Mouse (Mus musculus) embryonic facial prominence, embryonic 12.5 days (tissue): ENCODE measurements around the gene Ttc28. TPM values are rescaled to one million over a fixed set of nuclear protein-coding genes. Genes with fewer than 3 reads are reported as not detected.

ENCODE experiments used
- ATAC-seq: fragments of 200-750 bp; cut with Nextera tagmentation; 2 replicates; pipeline ENCODE4 v1.8.0; 2017; ENCODE audit not compliant: insufficient number of reproducible peaks, insufficient read depth, low FRiP score, low TSS enrichment
- H3K27ac ChIP-seq: fragments of 300-500 bp; sonication (generic); 2 replicates; pipeline ENCODE4 v1.5.1; 2016; ENCODE audit warnings: mild to moderate bottlenecking
- H3K27me3 ChIP-seq: fragments of 300-500 bp; sonication (generic); 2 replicates; pipeline ENCODE4 v1.6.1; 2016; ENCODE audit warnings: mild to moderate bottlenecking, moderate library complexity
- H3K36me3 ChIP-seq: fragments of 300-500 bp; sonication (generic); 2 replicates; pipeline ENCODE4 v1.6.1; 2016; ENCODE audit warnings: mild to moderate bottlenecking
- H3K4me1 ChIP-seq: fragments of 300-500 bp; sonication (generic); 2 replicates; pipeline ENCODE4 v1.6.1; 2016
- H3K4me2 ChIP-seq: fragments of 300-500 bp; sonication (generic); replicated peaks from 2 replicates; pipeline ENCODE4 v1.6.1; 2016; ENCODE audit warnings: mild to moderate bottlenecking, moderate library complexity
- H3K4me3 ChIP-seq: fragments of 300-500 bp; sonication (generic); 2 replicates; pipeline ENCODE4 v1.5.1; 2016; ENCODE audit warnings: mild to moderate bottlenecking
- H3K9ac ChIP-seq: fragments of 300-500 bp; sonication (generic); 2 replicates; pipeline ENCODE4 v1.6.1; 2016; ENCODE audit warnings: mild to moderate bottlenecking, moderate library complexity
- H3K9me3 ChIP-seq: fragments of 300-500 bp; sonication (generic); 2 replicates; pipeline ENCODE4 v1.6.1; 2016; ENCODE audit warnings: mild to moderate bottlenecking, moderate library complexity
- WGBS: fragments of 180-500 bp; shearing (Covaris S2); methylation state at CpG from one replicate; pipeline ENCODE4 v1.1.7; 2016; 5-methylcytosine and 5-hydroxymethylcytosine counted together
- microRNA counts: library from miRNA; unstranded; fragments of <30 nt; microRNA quantifications from one replicate; lab custom pipeline; 2017
- microRNA-seq: library from miRNA; unstranded; fragments of <30 nt; microRNA quantifications from one replicate; pipeline ENCODE4, GENCODE M21; 2017
- polyA plus RNA-seq: library from polyadenylated mRNA; unstranded; fragments of >200 nt; fragmentation: Nextera tagmentation; extraction: Ambion mirVana; gene quantifications from 2 replicates; pipeline ENCODE4 v1.2.1, GENCODE M21; 2016

Gene Ttc28
- polyA plus RNA-seq, 1 experiment from 2014 or later, result 21.2 TPM

- no peak for ATAC-seq
- Histone ChIP-seq H3K9ac (no peak overlapping the region), H3K4me1 (no peaks in the 10 kb centered on the region), H3K4me3 (no peak overlapping the region), H3K36me3 (no peaks in the 10 kb centered on the region), H3K27ac (no peak overlapping the region), H3K27me3 (no peaks in the 10 kb centered on the region), H3K4me2 (no peak overlapping the region), H3K9me3 (0 out of 2 replicates have a peak, but pooled peaks cover 2% of the 10 kb centered on the region)
- 57% methylated on average over 1 of the region's 1 CpGs for WGBS
These were observed 439.3 kb downstream of the Ttc28 start for GRCm38 (mm10) chr5:111318946-111319345.

- Histone ChIP-seq H3K9ac (no peak overlapping the region), H3K4me1 (peaks cover 4% of the 10 kb centered on the region; the same call in 1 of the 2 replicates), H3K27ac (no peak overlapping the region), H3K4me3 (no peak overlapping the region), H3K9me3 (no peaks in the 10 kb centered on the region), H3K4me2 (no peak overlapping the region), H3K36me3 (no peaks in the 10 kb centered on the region), H3K27me3 (no peaks in the 10 kb centered on the region)
- ATAC-seq, result no peak
- WGBS, result 30% methylated on average over 1 of the region's 1 CpGs
These were observed 446.2 kb downstream of the Ttc28 start for GRCm38 (mm10) chr5:111325813-111326212.

- no peak overlapping the region for H3K4me2 ChIP-seq
- peaks cover 13% of the 10 kb centered on the region for H3K4me1 ChIP-seq
- H3K9me3 ChIP-seq, result no peaks in the 10 kb centered on the region
- WGBS, result 89% methylated on average over 7 of the region's 7 CpGs
- no peak overlapping the region for H3K9ac ChIP-seq
- H3K36me3 ChIP-seq, result no peaks in the 10 kb centered on the region
- no peak overlapping the region for H3K4me3 ChIP-seq
- ATAC-seq, result no peak
- H3K27ac ChIP-seq, result no peak overlapping the region
- H3K27me3 ChIP-seq, result no peaks in the 10 kb centered on the region
These were observed 447.8 kb downstream of the Ttc28 start for GRCm38 (mm10) chr5:111327420-111327819.

GRCm38 (mm10) chr5:111329782-111330416, 450.3 kb downstream of the Ttc28 start:
- Histone ChIP-seq H3K9me3 (no peaks in the 10 kb centered on the region), H3K27me3 (no peaks in the 10 kb centered on the region), H3K4me3 (peak overlapping the region; percentile 97), H3K27ac (peak overlapping the region; percentile 89), H3K4me1 (peaks cover 13% of the 10 kb centered on the region), H3K36me3 (0 out of 2 replicates have a peak, but pooled peaks cover 11% of the 10 kb centered on the region), H3K9ac (peak overlapping the region; percentile 92), H3K4me2 (peak overlapping the region; percentile 77)
- 0 out of 2 replicates have a peak, but pooled peaks have one; percentile 4 for ATAC-seq
- 27% methylated on average over 10 of the region's 10 CpGs for WGBS

- peak within 1 kb of the TSS; percentile 97 for H3K4me3 ChIP-seq
- peaks cover 13% of the 10 kb centered on the region for H3K4me1 ChIP-seq
- peak within 1 kb of the TSS; percentile 89 for H3K27ac ChIP-seq
- no peaks in the 10 kb centered on the region for H3K27me3 ChIP-seq
- under 1% methylated on average over 72 of the region's 78 CpGs for WGBS
- 0 out of 2 replicates have a peak, but pooled peaks cover 11% of the 10 kb centered on the region for H3K36me3 ChIP-seq
- peak; percentile 97 for ATAC-seq
- no peaks in the 10 kb centered on the region for H3K9me3 ChIP-seq
- peak within 1 kb of the TSS; percentile 92 for H3K9ac ChIP-seq
- H3K4me2 ChIP-seq, result peak within 1 kb of the TSS; percentile 77
These were observed 451.0 kb downstream of the Ttc28 start, which contains the start of gene Pitpnb for GRCm38 (mm10) chr5:111330417-111331098. TSS of gene Pitpnb (plus strand) at chr5:111330763.

GRCm38 (mm10) chr5:111331099-111331435, 451.5 kb downstream of the Ttc28 start:
- ATAC-seq, result no peak; the same call in 1 of the 2 replicates
- Histone ChIP-seq H3K27ac (peak overlapping the region; percentile 89), H3K9me3 (no peaks in the 10 kb centered on the region), H3K9ac (peak overlapping the region; percentile 92), H3K4me1 (peaks cover 13% of the 10 kb centered on the region), H3K4me2 (peak overlapping the region; percentile 77), H3K4me3 (peak overlapping the region; percentile 97), H3K27me3 (no peaks in the 10 kb centered on the region), H3K36me3 (peaks cover 15% of the 10 kb centered on the region)
- 1% methylated on average over 14 of the region's 14 CpGs for WGBS

GRCm38 (mm10) chr5:111335939-111336691, 456.5 kb downstream of the Ttc28 start:
- H3K4me3 ChIP-seq, result no peak overlapping the region
- H3K4me1 ChIP-seq, result peaks cover 9% of the 10 kb centered on the region
- 93% methylated on average over 8 of the region's 8 CpGs for WGBS
- H3K27ac ChIP-seq, result no peak overlapping the region
- no peaks in the 10 kb centered on the region for H3K27me3 ChIP-seq
- H3K9ac ChIP-seq, result no peak overlapping the region
- H3K4me2 ChIP-seq, result no peak overlapping the region
- no peak for ATAC-seq
- peaks cover 47% of the 10 kb centered on the region for H3K36me3 ChIP-seq
- H3K9me3 ChIP-seq, result no peaks in the 10 kb centered on the region

MicroRNAs encoded within 50 kb of the gene (microRNA counts, 519-probe panel; counts per million panel counts)
- microRNA mmu-miR-701 (lab: Ali Mortazavi, UCI), result 460 counts per million, percentile 65 among the panel's probes with 10 or more counts

Small RNA genes within 50 kb of the gene (microRNA-seq; reads per million reads assigned to microRNA genes)
- gene Mir701, result 134 reads per million, percentile 56 among the genes with 10 or more reads in this experiment

Other genes starting within 250 kb of the Ttc28 start
- gene Noc4l, start 226.4 kb upstream of the Ttc28 start, polyA plus RNA-seq, result 53.4 and 60.9 TPM in 2 replicates
- gene Ddx51, start 226.4 kb upstream of the Ttc28 start, polyA plus RNA-seq, result 41.3 and 46.7 TPM in 2 replicates
- 50.5 and 51.9 TPM in 2 replicates for gene Ep400, start 109.1 kb upstream of the Ttc28 start, polyA plus RNA-seq
- 31.0 and 31.3 TPM in 2 replicates for gene Pus1, start 99.1 kb upstream of the Ttc28 start, polyA plus RNA-seq
- 26.5 and 28.1 TPM in 2 replicates for gene Ulk1, start 69.7 kb upstream of the Ttc28 start, polyA plus RNA-seq
- gene Hscb, start 40.0 kb upstream of the Ttc28 start, polyA plus RNA-seq, result 27.1 and 31.3 TPM in 2 replicates
- 26.7 and 30.2 TPM in 2 replicates for gene Chek2, start 39.8 kb upstream of the Ttc28 start, polyA plus RNA-seq